Mouse (Mus musculus) right cerebral cortex, postnatal 25 days (tissue): Measurements from ENCODE around the gene Abhd11.
"Not testable (repeated sequence)": the region's sequence is repeated elsewhere in the genome, so short reads cannot be mapped to it uniquely, and the experiment has no call there.

ENCODE experiments used
- DNase-seq: peaks from one replicate; pipeline ENCODE4 v3.0.0; 2022

Abhd11 gene

DNA sequence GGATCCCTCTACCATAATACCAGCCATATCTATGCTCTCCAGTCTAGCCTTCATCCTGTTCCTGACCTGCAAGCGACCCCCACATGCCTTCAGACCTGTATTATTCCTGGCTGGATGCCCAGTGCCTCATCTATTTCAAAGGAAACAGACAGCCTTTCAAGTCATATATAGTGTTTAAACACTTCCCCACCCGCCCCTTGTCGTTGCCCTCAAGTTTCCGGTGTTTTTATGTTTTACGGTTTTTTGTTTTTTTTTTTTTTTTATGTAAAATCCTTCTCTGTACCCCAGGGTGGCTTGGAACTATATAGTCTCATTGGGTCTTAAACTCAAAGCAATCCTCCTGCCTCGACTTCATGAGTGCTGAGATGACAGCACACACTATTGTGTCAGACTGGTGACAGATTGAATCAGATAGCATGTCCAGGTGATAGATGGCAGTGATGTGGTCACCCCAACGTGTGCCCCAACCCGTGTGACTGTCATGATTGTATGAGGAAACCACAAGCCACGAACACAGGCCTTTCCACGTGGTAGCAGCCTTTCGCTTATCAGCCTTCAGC lies 15.8 kb downstream of the Abhd11 start:
- DNase-seq, result no peak

DNA sequence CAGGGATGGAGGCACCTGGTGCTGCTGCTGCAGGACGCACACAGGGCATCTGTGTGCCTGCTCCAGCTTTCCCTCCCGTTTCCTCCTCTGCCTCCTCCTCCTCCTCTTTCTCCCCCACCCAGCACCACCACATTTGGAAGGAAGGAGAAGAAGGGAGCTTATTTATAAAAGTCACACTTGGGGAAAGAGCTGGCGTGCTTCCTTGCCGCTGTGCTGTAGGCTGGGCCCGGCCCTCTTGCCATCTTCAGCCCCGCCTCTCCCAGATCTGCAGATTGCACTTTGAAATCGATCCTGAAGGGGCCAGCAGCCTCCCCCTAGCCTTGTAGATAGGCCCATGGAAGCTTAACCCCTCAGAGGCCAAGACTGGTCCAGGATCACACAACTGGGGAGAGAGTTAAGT lies 16.9 kb downstream of the Abhd11 start:
- peak; percentile 71 for DNase-seq

- DNase-seq, result peak; percentile 78
Measured at GRCm38 (mm10) chr5:135029007-135029854, 20.3 kb downstream of the Abhd11 start.

- no peak for DNase-seq
Measured at GRCm38 (mm10) chr5:135032581-135032980, 23.6 kb downstream of the Abhd11 start.

GRCm38 (mm10) chr5:135034593-135034992 lies 25.6 kb downstream of the Abhd11 start:
- no peak for DNase-seq

DNA sequence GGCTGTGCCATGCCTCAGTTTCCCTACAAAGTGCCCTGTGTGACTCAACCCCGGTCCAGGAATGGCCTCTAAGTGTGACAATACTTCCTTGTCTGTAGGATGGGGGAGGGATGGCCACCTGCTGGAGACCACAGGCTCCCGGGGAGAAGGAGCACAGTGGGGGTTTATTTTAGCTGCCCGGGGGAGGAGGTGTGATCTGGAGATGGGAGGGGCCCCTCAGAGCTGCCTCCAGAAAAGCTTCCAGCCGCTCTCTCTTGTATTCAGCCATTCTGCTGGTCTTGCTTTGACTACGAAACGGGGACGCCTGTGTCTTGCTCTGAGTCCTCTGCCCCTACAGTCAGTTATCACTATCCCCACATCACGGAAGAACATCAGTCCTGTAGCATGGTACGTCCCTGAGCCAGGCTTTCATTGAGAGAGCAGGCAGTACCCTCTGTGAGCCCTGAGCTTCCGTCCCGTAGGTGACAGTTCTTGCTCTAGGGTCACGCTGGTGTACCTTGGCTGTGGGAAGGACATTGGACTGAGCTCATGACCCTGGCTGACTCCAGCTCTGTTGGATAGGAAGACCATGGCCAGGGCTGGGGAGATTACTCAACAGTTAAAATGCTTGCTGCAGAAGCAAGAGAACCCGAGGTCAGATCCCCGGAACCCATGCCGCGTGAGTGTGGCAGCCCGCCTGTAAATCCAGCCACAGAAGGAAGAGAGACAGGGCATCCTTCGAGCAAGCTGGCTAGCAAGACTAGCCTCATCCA lies 26.8 kb downstream of the Abhd11 start:
- peak; percentile 64 for DNase-seq

- DNase-seq, result no peak
Measured at GRCm38 (mm10) chr5:135037946-135038345, 29.0 kb downstream of the Abhd11 start.

DNA sequence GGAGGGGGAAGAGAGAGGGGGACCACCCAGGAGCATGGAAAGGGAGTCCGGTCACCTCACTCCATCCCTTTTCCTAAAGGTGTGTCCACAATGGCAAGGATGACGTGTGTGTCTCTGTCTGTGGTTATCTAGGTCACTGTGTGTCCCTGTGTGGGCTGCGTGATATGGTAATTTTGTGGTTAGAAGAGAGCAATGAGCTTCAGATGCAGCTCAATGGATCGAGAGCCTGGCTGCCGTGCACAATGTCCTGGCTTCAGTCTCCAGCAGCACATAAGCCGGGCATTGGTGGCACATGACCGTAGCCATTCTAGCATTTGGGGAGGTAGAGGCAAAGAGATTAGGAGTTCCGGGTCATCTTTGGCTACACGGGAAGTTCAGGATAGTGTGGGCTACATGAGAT lies 30.6 kb downstream of the Abhd11 start:
- DNase-seq, result no peak

GRCm38 (mm10) chr5:135040059-135040458 lies 31.1 kb downstream of the Abhd11 start:
- DNase-seq, result peak; percentile 65

- peak; percentile 55 for DNase-seq
Measured at GRCm38 (mm10) chr5:135040777-135041176, 31.8 kb downstream of the Abhd11 start.

- DNase-seq, result no peak
Measured at GRCm38 (mm10) chr5:135042105-135042788, 33.3 kb downstream of the Abhd11 start.

DNA sequence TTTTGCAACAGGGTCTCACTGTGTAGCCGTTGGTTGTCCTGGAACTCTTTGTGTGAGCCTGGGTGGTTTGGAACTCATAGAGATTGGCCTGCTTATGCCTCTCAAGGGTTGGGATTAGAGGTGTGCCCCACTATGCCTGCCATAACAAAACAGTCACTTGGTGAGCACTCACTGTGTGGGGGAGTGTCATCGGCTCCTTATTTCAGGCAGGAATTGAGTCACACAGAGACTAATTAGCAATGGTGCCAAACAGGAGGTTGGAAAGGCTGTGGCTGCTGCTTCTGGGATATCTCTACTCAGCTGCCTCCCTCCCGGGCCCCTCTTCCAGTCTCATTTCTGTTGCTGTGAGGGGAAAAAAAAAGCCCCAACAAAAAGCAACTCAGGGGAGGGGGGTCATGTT lies 35.6 kb downstream of the Abhd11 start:
- DNase-seq, result no peak

- no peak for DNase-seq
Measured at GRCm38 (mm10) chr5:135048539-135048938, 39.6 kb downstream of the Abhd11 start.

DNA sequence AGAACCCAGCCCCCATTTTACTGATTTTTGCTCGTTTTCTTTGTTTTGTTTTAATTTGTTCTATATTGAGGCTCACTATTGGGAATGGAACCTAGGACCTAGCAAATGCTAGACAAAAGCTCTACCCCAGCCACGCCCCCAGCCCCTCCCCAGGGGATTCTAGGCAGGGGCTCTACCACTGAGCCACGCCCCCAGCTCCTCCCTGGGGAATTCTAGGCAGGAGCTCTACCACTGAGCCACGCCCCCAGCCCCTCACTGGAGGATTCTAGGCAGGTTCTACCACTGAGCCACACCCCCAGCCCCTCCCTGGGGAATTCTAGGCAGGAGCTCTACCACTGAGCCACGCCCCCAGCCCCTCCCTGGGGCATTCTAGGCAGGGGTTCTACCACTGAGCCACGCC lies 40.3 kb downstream of the Abhd11 start:
- DNase-seq, result not testable (repeated sequence)

- DNase-seq, result no peak
Measured at GRCm38 (mm10) chr5:135053356-135053755, 44.4 kb downstream of the Abhd11 start.
